Mouse (Mus musculus) megakaryocyte, embryonic 14.5 days (primary cell): Measurements from ENCODE around the gene Rcbtb2.

ENCODE experiments used
- FLI1 ChIP-seq: IDR thresholded peaks from 2 replicates; pipeline ENCODE4 v1.6.1; 2012; ENCODE audit warnings: low read length, inconsistent platforms, mixed read lengths
- GATA1 ChIP-seq: IDR thresholded peaks from 3 replicates; pipeline ENCODE4 v1.6.1; 2012; ENCODE audit warnings: mixed read lengths, low read length, inconsistent platforms, borderline replicate concordance

DNA sequence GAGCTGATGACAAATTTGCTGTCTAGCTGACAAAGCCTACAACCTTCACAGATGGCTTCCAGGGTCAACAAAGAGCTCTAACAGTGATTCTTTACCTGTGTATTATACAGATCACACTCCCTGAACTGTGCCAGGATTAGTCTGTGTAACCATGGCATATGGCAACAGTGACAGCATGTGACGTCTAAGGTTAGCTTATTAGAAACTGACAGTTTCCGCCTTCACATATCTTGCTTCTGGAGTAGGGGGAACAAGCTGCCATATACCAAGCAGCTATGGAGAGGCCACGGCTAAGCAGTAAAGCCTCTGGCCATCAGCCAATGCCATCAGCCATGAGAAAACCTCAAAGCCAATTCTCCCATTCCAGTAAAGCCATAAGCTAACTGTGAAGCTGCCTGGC is 103.5 kb downstream of the Rcbtb2 start:
- TF ChIP-seq GATA1 (no peak), FLI1 (no peak)
